Mouse (Mus musculus) liver, embryonic 13.5 days (tissue): Measurements from ENCODE around the gene Washc2. TPM values are rescaled to one million over a fixed set of nuclear protein-coding genes. Genes with fewer than 3 reads are reported as not detected.

Experiments
- ATAC-seq: fragments of 200-750 bp; cut with Nextera tagmentation; 2 replicates; pipeline ENCODE4 v1.8.0; 2017; ENCODE audit warnings: low read depth, mild to moderate bottlenecking, moderate number of reproducible peaks, moderate library complexity
- DNase-seq: peaks from one replicate; pipeline ENCODE4 v3.0.0; 2022
- H3K27ac ChIP-seq: fragments of 300-500 bp; sonication (generic); 2 replicates; pipeline ENCODE4 v1.5.1; 2015; ENCODE audit warnings: moderate library complexity, mild to moderate bottlenecking, inconsistent platforms
- H3K27me3 ChIP-seq: fragments of 300-500 bp; sonication (generic); 2 replicates; pipeline ENCODE4 v1.6.1; 2015; ENCODE audit warnings: mild to moderate bottlenecking, inconsistent platforms
- H3K36me3 ChIP-seq: fragments of 300-500 bp; sonication (generic); 2 replicates; pipeline ENCODE4 v1.6.1; 2015; ENCODE audit warnings: mild to moderate bottlenecking, inconsistent platforms
- H3K4me1 ChIP-seq: fragments of 300-500 bp; sonication (generic); replicated peaks from 2 replicates; pipeline ENCODE4 v1.6.1; 2015; ENCODE audit warnings: inconsistent platforms
- H3K4me2 ChIP-seq: fragments of 300-500 bp; sonication (generic); 2 replicates; pipeline ENCODE4 v1.6.1; 2015; ENCODE audit warnings: inconsistent platforms, mild to moderate bottlenecking, moderate library complexity
- H3K4me3 ChIP-seq: fragments of 300-500 bp; sonication (generic); replicated peaks from 2 replicates; pipeline ENCODE4 v1.5.1; 2015; ENCODE audit warnings: mild to moderate bottlenecking, inconsistent platforms
- H3K9ac ChIP-seq: fragments of 300-500 bp; sonication (generic); 2 replicates; pipeline ENCODE4 v1.6.1; 2015; ENCODE audit warnings: mild to moderate bottlenecking, inconsistent platforms
- H3K9me3 ChIP-seq: fragments of 300-500 bp; sonication (generic); replicated peaks from 2 replicates; pipeline ENCODE4 v1.6.1; 2016; ENCODE audit warnings: inconsistent platforms
- WGBS: fragments of 180-500 bp; shearing (Covaris S2); methylation state at CpG from one replicate; pipeline ENCODE4 v1.1.7; 2015; ENCODE audit not compliant: insufficient replicate concordance; 5-methylcytosine and 5-hydroxymethylcytosine counted together
- polyA plus RNA-seq: library from polyadenylated mRNA; unstranded; fragments of >200 nt; fragmentation: Nextera tagmentation; extraction: Ambion mirVana; gene quantifications from 2 replicates; pipeline ENCODE4 v1.2.1, GENCODE M21; 2015

Washc2 gene
- polyA plus RNA-seq, 1 experiment from 2014 or later = 13.8 TPM

DNA sequence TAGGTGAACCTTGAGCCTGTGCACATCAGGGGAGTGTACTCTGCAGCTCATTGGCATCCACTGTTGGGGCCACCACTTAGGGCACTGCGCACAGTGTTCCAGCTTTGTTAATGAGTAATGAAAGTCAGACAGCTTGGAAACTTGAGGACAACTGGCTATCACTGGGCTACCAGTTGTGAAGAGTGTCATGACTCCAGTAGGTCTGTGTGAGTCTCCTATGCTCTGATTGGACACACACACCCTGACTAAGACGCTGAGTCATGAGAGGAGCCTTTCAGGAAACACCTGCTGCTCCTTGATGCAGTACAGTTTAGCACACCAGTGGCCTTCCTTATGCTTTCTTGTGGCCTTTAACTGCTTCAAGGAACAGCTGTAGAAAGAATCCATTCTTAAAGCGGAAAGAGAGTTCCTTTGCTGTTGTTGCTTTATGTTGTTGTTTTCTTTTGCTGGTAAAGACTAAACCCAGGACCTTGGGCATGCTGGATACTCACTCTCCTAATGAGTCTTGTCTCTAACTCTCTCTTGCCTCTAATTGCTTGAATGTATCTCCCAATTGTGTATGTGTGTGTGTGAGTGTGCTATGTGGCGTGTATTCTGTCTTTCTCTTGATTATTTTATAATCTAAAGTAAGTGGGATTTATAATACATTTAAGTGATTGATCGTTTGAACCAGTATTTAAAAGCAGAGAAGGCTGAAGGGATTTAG is 79.2 kb downstream of the Washc2 start:
- Histone ChIP-seq H3K9ac (peak overlapping the region; percentile 26; the same call in 1 of the 2 replicates), H3K4me2 (peak overlapping the region; percentile 44), H3K27me3 (no peaks in the 10 kb centered on the region), H3K4me1 (peaks cover 24% of the 10 kb centered on the region), H3K9me3 (no peaks in the 10 kb centered on the region), H3K36me3 (peaks cover 9% of the 10 kb centered on the region), H3K4me3 (peak overlapping the region; percentile 4; the same call in 1 of the 2 replicates), H3K27ac (peak overlapping the region; percentile 90)
- peak; percentile 79 for DNase-seq
- 29% methylated on average over 5 of the region's 5 CpGs for WGBS
- ATAC-seq = peak; percentile 100

GRCm38 (mm10) chr6:116311411-116311810 is 103.6 kb downstream of the Washc2 start:
- WGBS = 76% methylated on average over 2 of the region's 2 CpGs
- Histone ChIP-seq H3K27me3 (no peaks in the 10 kb centered on the region), H3K9ac (no peak overlapping the region), H3K4me1 (no peaks in the 10 kb centered on the region), H3K4me3 (no peak overlapping the region), H3K4me2 (no peak overlapping the region), H3K9me3 (no peaks in the 10 kb centered on the region), H3K36me3 (no peaks in the 10 kb centered on the region), H3K27ac (no peak overlapping the region)
- ATAC-seq (no peak; the same call in 1 of the 2 replicates), DNase-seq (no peak)

Other genes starting within 250 kb of the Washc2 start
- 6.7 and 6.8 TPM in 2 replicates for gene Plxnd1, start 213.0 kb upstream of the Washc2 start, polyA plus RNA-seq
- 3.7 and 4.8 TPM in 2 replicates for gene Tmcc1, start 14.6 kb upstream of the Washc2 start, polyA plus RNA-seq
- gene Zfand4, start 56.2 kb downstream of the Washc2 start, polyA plus RNA-seq = 4.9 and 5.9 TPM in 2 replicates
- gene March8, start 130.0 kb downstream of the Washc2 start, polyA plus RNA-seq = 76.9 and 92.7 TPM in 2 replicates